In the genomic region with DNA sequence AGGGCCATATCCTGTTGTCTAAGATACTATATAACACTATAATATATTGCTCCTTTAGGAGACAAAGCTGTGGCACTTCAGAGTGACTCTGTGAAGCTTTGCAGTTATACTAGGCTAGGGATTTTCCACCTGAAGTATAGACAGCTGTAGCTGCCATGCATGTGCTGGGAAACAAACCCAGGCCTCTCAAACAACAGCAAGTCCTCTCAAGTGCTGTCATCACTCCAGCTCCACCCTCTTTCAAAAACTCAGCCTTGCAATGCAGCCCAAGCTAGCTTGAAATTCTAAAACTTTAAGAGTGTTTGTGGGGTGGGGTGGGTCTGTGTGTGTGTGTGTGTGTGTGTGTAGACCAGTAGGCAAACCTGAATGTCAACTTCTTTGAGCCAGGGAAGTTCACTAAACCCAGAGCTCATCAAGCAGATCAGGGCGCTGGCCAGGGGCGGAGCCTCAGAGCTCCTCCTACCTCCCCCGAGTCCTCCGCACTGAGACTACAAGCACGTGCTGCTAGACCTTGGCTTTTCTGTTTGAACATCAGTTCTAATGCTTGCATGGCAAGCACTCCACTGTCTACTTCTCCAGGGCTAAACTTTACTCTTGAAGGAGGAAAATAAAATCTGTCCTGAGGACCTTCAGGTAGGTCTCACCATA, we compare ENCODE assay signal across 9 mouse cellular contexts. TPM values are rescaled to one million over a fixed set of nuclear protein-coding genes. Genes with fewer than 3 reads are reported as not detected.
DNase-seq lines count a peak whose midpoint lies in the region; ATAC-seq and TF ChIP-seq lines count a peak whose summit lies in the region.
"Had no signal": no experiment of that assay in that cellular context is flagged by ENCODE, and none has a peak within 500 bp of the region (broad histone marks: within the 10 kb centered on the region; RNA-seq: fewer than 3 reads in every experiment).

No protein-coding gene starts in this region.

- H3K36me3 ChIP-seq in heart, embryonic 14.5 days (ENCODE audit: control insufficient read depth, insufficient read depth, low read length): no peaks in the 10 kb centered on the region
- H3K36me3 ChIP-seq in limb, embryonic 11.5 days (ENCODE audit: control insufficient read depth, insufficient read depth, low read length): no peaks in the 10 kb centered on the region

- ATAC-seq in heart, embryonic 14.5 days (ENCODE audit: insufficient number of reproducible peaks, insufficient read depth, low FRiP score, low read depth): peak; percentile 81
- ATAC-seq in erythroid progenitor cell, adult 5-6 weeks (replicated peaks; ENCODE audit: low FRiP score, poor library complexity, severe bottlenecking): peak; percentile 74
- ATAC-seq in limb, embryonic 11.5 days (ENCODE audit: insufficient number of reproducible peaks, low FRiP score, low TSS enrichment, low read depth): peak; percentile 65; the same call in 1 of the 2 replicates

- intact Hi-C loops in gastrocnemius, adult 2 months (cut with DNase I): no loop called here
- intact Hi-C loops in left cerebral cortex, postnatal 10 days (cut with DNase I): no loop called here

- TF ChIP-seq CTCF in gastrocnemius, adult 2 months (IDR thresholded peaks at IDR 0.05): no peak

- 3% methylated on average over 5 of the region's 5 CpGs for WGBS in heart, embryonic 14.5 days
- WGBS in limb, embryonic 11.5 days: 5% methylated on average over 5 of the region's 5 CpGs

- H3K4me3 ChIP-seq in heart, embryonic 14.5 days (ENCODE audit: control insufficient read depth in 1 of 2, insufficient read depth in 1 of 2, low read depth in 1 of 2, low read length in 2 of 2): no peak overlapping the region
- no peak overlapping the region for H3K4me3 ChIP-seq in limb, embryonic 11.5 days (ENCODE audit: low read depth, low read length)
- H3K4me3 ChIP-seq in gastrocnemius, adult 2 months: no peak overlapping the region

- peak overlapping the region; percentile 51 for H3K4me2 ChIP-seq in heart, embryonic 14.5 days (ENCODE audit: low read length)
- H3K4me2 ChIP-seq in limb, embryonic 11.5 days (ENCODE audit: low read depth, severe bottlenecking): peak overlapping the region; percentile 24

- H3K9me3 ChIP-seq in heart, embryonic 14.5 days (ENCODE audit: control insufficient read depth, low read length): no peaks in the 10 kb centered on the region
- H3K9me3 ChIP-seq in limb, embryonic 11.5 days (ENCODE audit: control insufficient read depth, low read length): no peaks in the 10 kb centered on the region

- DNase-seq in heart, adult 9 months (ENCODE audit: low spot score in 2 of 2): no peak
- peak; percentile 30 for DNase-seq in limb, embryonic 11.5 days (ENCODE audit: low spot score)
- DNase-seq in mesoderm, embryonic 11.5 days (ENCODE audit: low read depth, low spot score): peak; percentile 18
- DNase-seq in frontal cortex, postnatal 10 days (ENCODE audit: low spot score in 2 of 2): no peak
- no peak for DNase-seq in gastrocnemius, adult 2 months
- DNase-seq in left cerebral cortex, postnatal 10 days (ENCODE audit: extremely low spot score in 1 of 2, low spot score in 2 of 2): no peak

- H3K4me1 ChIP-seq in heart, embryonic 14.5 days (ENCODE audit: control insufficient read depth in 2 of 2, insufficient read depth in 2 of 2, low read length in 2 of 2): peaks cover 5 to 19% of the 10 kb centered on the region in 2 experiments
- H3K4me1 ChIP-seq in limb, embryonic 11.5 days (ENCODE audit: control insufficient read depth, insufficient read depth, low read length): 0 out of 2 replicates have a peak, but pooled peaks cover 3% of the 10 kb centered on the region

- no peak overlapping the region for H3K9ac ChIP-seq in heart, embryonic 14.5 days (ENCODE audit: low read length)
- no peak overlapping the region for H3K9ac ChIP-seq in limb, embryonic 11.5 days (ENCODE audit: low read length)

- H3K27me3 ChIP-seq in heart, embryonic 14.5 days (ENCODE audit: control insufficient read depth, insufficient read depth, low read length): peaks cover 40% of the 10 kb centered on the region
- H3K27me3 ChIP-seq in limb, embryonic 11.5 days (ENCODE audit: control insufficient read depth, insufficient read depth, low read length): no peaks in the 10 kb centered on the region

- H3K27ac ChIP-seq in heart, embryonic 14.5 days (replicated peaks in 1 of 2; ENCODE audit: control insufficient read depth in 1 of 2, insufficient read depth in 1 of 2, low read depth in 2 of 2, low read length in 2 of 2): no peak overlapping the region
- H3K27ac ChIP-seq in limb, embryonic 11.5 days (replicated peaks; ENCODE audit: low read depth, low read length): no peak overlapping the region
- H3K27ac ChIP-seq in gastrocnemius, adult 2 months: no peak overlapping the region

RNA-seq across cellular contexts. Expression of gene Asb17, which starts 5.5 kb away (rescaled TPM):
- 0.30 and 0.41 TPM in 2 replicates for polyA plus RNA-seq in heart, embryonic 14.5 days (2014; fragmentation: Nextera tagmentation; extraction: Ambion mirVana)
- total RNA-seq in erythroid progenitor cell, adult 5-6 weeks (2015; ENCODE audit: low replicate concordance): 0.72 TPM in 1 of 2 replicates, not detected in the other
- total RNA-seq in erythroid progenitor cell, adult 5-6 weeks (2017; ENCODE audit: low replicate concordance): not detected in 2 replicates
- 0.24 and 0.32 TPM in 2 replicates for polyA plus RNA-seq in limb, embryonic 11.5 days (2014; fragmentation: Nextera tagmentation; extraction: Ambion mirVana)
- under 1 TPM in 1 of 2 experiments, not detected in 1; 0.26 TPM for total RNA-seq in gastrocnemius, adult 2 months (2021)
- total RNA-seq in left cerebral cortex, postnatal 10 days (2021): not detected
- total RNA-seq: ES-E14 had no signal

RNA-seq across cellular contexts. Expression of gene Msh4, which starts 56.4 kb away (rescaled TPM):
- polyA plus RNA-seq in heart, embryonic 14.5 days (2014; fragmentation: Nextera tagmentation; extraction: Ambion mirVana): 0.11 and 0.12 TPM in 2 replicates
- total RNA-seq in erythroid progenitor cell, adult 5-6 weeks (2015; ENCODE audit: low replicate concordance): 0.72 TPM in 1 of 2 replicates, not detected in the other
- total RNA-seq in erythroid progenitor cell, adult 5-6 weeks (2017; ENCODE audit: low replicate concordance): not detected in 2 replicates
- polyA plus RNA-seq in limb, embryonic 11.5 days (2014; fragmentation: Nextera tagmentation; extraction: Ambion mirVana): 0.11 TPM in 1 of 2 replicates, not detected in the other
- under 1 TPM in 1 of 2 experiments, not detected in 1; 0.10 TPM for total RNA-seq in gastrocnemius, adult 2 months (2021)
- total RNA-seq in left cerebral cortex, postnatal 10 days (2021): under 1 TPM; 0.28 to 0.32 TPM

Comparison
In these comparisons a context has a peak if more than half of its experiments do, and no peak if none do; other contexts are left out.
1. DNase-seq: peak in limb, embryonic 11.5 days (single experiment) and mesoderm, embryonic 11.5 days (single experiment); none in heart, adult 9 months (0 of 2), frontal cortex, postnatal 10 days (0 of 2), gastrocnemius, adult 2 months (single experiment) and left cerebral cortex, postnatal 10 days (0 of 2).
2. Peak in every context shown above with its lines, with median percentiles within 50 percentile points of each other: ATAC-seq.